15 mouse cellular contexts compared by ENCODE assay signal in the genomic region with DNA sequence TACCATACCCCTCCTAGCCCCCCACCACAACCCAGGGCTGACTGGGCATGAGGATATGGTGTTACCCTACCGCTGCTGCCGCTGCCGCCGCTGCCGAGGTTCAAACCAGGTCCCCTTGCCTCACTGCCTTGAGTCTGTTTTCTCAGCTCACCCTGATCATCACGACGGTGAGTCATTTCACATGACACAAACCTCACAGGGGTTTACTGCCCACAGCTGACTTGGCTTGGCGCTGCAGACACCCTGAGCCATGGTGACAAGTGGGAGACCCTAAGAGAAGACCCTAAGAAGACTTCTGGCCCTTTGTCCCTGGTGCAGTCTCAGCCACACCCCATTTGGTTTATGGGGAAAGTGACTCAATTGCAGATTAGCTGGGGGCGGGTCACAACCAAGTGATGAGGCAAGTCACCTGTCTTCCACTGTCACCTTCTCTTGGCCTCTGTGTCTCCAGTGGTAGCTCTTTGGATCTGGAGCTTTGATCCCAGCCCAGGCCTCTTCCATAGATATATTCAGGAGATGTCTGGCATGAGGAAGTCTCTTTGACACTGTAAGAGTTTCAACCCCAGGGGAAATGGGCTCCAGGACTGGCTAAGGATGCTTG.
"Had no signal": no experiment of that assay in that cellular context is flagged by ENCODE, and none has a peak within 500 bp of the region (broad histone marks: within the 10 kb centered on the region; RNA-seq: fewer than 3 reads in every experiment).

No protein-coding gene starts in this region.

- H3K27me3 ChIP-seq: neural tube, embryonic 12.5 days had no signal

- H3K36me3 ChIP-seq: limb, embryonic 10.5 days; liver, embryonic 15.5 days; midbrain, embryonic 10.5 days; neural tube, embryonic 12.5 days had no signal

- DNase-seq: kidney, postnatal 36 days; lung, adult 2 months; lung, postnatal 36 days; midbrain, embryonic 14.5 days; retina, postnatal 1 day; right cerebral cortex, postnatal 4 days; thymus, postnatal 36 days had no signal

- H3K9me3 ChIP-seq: limb, embryonic 10.5 days; liver, embryonic 15.5 days; midbrain, embryonic 10.5 days; neural tube, embryonic 12.5 days had no signal

- H3K27ac ChIP-seq: left cerebral cortex, adult 2 months; limb, embryonic 10.5 days; liver, embryonic 15.5 days; midbrain, embryonic 10.5 days; neural tube, embryonic 12.5 days had no signal

- H3K9ac ChIP-seq: liver, embryonic 15.5 days; neural tube, embryonic 12.5 days had no signal

- H3K4me2 ChIP-seq: liver, embryonic 11.5 days; liver, embryonic 15.5 days; neural tube, embryonic 12.5 days had no signal

- H3K4me3 ChIP-seq: layer of hippocampus, adult 2 months; left cerebral cortex, adult 2 months; limb, embryonic 10.5 days; liver, embryonic 15.5 days; midbrain, embryonic 10.5 days; neural tube, embryonic 12.5 days had no signal

- ATAC-seq: lung, postnatal 0 days had no signal
